Mouse (Mus musculus): ENCODE measurements around the gene Slc3a1.

GRCm38 (mm10) chr17:85090120-85091099 is 62.2 kb downstream of the Slc3a1 start, which contains the start of the genes Prepl and Camkmt:
- TF ChIP-seq CTCF (IDR thresholded peaks at IDR 0.05) (peak; percentile 41), EP300 (IDR thresholded peaks at IDR 0.05) (peak; percentile 96)
